Mouse (Mus musculus) right cerebral cortex, adult 2 months (tissue): ENCODE measurements at regions not wholly inside any gene's neighbourhood (a gene's known extent, or its start where the extent isn't known, plus 50 kb on each side); places are given as distances from the start of the nearest gene placed in this dataset.

ENCODE experiments used
- DNase-seq, 2 experiments: peaks; one replicate each; pipeline ENCODE4 v3.0.0; 2021 to 2022; ENCODE audit warnings: low spot score in 2 of 2

DNA sequence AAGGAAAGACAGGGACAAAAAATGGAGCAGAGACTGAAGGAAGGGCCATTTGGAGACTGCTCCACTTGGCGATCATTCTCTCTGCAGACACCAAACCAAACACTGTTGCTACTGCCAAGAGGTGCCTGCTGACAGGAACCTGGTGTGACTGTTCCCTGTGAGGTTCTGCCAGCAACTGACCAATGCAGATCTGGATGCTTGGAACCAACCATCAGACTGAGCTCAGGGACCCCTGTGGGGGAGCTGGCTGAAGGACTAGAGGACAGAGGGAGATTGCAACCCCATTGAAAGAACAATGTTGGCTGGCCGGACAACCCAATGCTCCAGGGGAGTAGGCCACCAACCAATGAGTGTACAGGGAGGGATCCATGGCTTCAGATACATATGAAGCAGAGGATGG lies 139.2 kb upstream of the Cep126 start:
- no peak for DNase-seq

DNA sequence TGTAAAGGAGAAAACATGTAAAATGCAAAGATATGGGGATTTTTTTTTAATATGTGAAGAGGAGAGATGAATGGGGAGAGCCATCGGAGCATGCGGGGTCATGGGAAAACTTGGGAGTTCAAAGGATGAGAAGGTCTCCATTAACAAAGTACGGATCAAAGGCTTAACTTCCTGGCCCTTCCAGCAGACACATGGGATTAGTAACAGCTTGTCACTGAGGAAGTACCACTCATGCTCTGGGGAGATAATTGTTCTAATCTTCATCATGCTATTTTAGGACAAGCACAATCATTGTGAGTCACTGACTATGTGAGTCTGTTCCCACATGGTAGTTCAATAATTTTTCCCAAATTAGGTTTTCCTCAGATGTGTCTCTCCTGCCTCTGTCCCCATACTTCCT lies 115.4 kb upstream of the Cep126 start:
- no peak for DNase-seq

DNA sequence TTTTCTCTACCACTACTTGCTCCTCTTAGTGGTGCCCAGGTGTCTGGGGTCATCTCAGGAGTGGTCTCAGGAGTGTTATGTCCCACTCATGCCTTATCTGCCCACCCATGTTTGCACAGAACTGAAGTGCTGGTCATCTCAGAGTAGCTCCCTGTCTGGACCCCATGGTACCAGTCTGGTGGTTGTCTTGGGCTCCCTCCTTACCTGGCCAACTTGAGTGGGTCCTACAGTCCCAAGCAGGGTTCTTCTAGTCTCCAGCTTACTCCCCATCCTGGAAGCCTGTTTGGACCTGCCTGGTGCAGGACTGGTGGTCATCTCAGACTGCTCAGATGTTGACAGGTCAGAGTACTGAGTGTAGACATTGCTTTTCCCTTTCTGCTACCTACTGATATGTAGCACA lies 94.0 kb upstream of the Cep126 start:
- no peak for DNase-seq

DNA sequence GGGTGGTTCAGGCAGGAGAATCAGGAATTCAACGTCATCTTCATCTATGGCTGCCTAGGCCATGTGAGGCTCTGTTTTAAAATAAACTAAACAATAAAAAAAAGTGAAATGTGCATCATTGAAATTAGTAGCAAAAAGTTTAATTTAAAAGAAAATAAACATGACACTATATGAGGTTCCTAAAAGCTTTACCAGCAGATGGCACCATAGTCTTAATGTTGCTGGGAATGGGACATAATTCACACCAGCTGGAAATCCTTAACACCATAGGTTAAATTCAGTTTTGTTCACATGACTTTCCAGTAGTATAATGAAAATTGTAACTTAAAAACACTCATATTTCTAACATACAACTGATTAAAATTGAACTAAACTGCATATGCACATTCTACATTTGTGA lies 92.3 kb upstream of the Cep126 start:
- peak in 1 of 2 experiments; percentile 31 for DNase-seq

- peak; percentile 68 to 70 for DNase-seq
These were observed 74.8 kb upstream of the Cep126 start for GRCm38 (mm10) chr9:8208855-8209254.

GRCm38 (mm10) chr9:8185433-8185832 lies 51.3 kb upstream of the Cep126 start:
- DNase-seq: no peak
